Mouse (Mus musculus) thymus, postnatal 10 days (tissue): ENCODE results near the gene 2210016L21Rik.

Source experiments
- DNase-seq, 2 experiments: peaks; one replicate each; pipeline ENCODE4 v3.0.0; 2021; ENCODE audit warnings: low spot score in 2 of 2

2210016L21Rik gene

GRCm38 (mm10) chr5:114978888-114979249, 36.9 kb downstream of the 2210016L21Rik start:
- DNase-seq: no peak

GRCm38 (mm10) chr5:114979250-114980121, 37.5 kb downstream of the 2210016L21Rik start:
- DNase-seq: peak; percentile 12 to 72

- no peak for DNase-seq
Observed at GRCm38 (mm10) chr5:114980122-114980748, 38.3 kb downstream of the 2210016L21Rik start.

GRCm38 (mm10) chr5:114982001-114982400, 40.0 kb downstream of the 2210016L21Rik start:
- DNase-seq: no peak

GRCm38 (mm10) chr5:114985074-114985473, 43.1 kb downstream of the 2210016L21Rik start:
- DNase-seq: no peak

- DNase-seq: no peak
Observed at GRCm38 (mm10) chr5:114996447-114996846, 54.5 kb downstream of the 2210016L21Rik start.

- no peak for DNase-seq
Observed at GRCm38 (mm10) chr5:114997327-114997726, 55.4 kb downstream of the 2210016L21Rik start.
